Mouse (Mus musculus): ENCODE measurements around the gene Dld. TPM values are rescaled to one million over a fixed set of nuclear protein-coding genes. Genes with fewer than 3 reads are reported as not detected.

Dld gene
- polyA plus RNA-seq, 1 experiment from 2014 or later, result 121 TPM

DNA sequence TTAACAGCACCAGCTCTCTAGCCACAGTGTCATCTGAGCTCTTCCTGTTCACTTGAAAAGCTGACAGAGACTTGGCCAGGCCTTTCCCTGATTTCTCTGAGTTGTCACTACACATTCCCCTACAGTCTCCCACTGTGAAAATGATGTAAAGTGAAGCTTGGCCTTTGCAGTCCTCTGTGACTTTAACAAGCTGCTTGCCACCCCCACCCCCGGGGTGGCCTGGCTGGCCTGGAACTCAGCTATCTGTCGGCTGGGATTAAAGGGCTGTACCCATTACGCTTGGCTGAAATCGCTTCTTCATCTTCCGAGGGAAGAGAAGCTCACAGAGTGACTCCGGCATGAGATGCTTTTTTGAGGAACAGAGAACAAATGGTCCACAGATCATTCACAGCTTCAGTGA is 35.3 kb downstream of the Dld start:
- Histone ChIP-seq H3K4me2 (ENCODE audit: low read length) (no peak overlapping the region), H3K9me3 (replicated peaks; ENCODE audit: control insufficient read depth, low read length) (no peaks in the 10 kb centered on the region), H3K36me3 (ENCODE audit: control insufficient read depth, insufficient read depth, low read length) (no peaks in the 10 kb centered on the region), H3K9ac (ENCODE audit: low read length) (no peak overlapping the region), H3K4me3 (ENCODE audit: low read depth, low read length) (no peak overlapping the region), H3K4me1 (ENCODE audit: control insufficient read depth, insufficient read depth, low read length) (no peaks in the 10 kb centered on the region), H3K27ac (ENCODE audit: low read depth, low read length) (no peak overlapping the region), H3K27me3 (replicated peaks; ENCODE audit: control insufficient read depth, insufficient read depth, low read length) (no peaks in the 10 kb centered on the region)
- ATAC-seq (no peak), DNase-seq (ENCODE audit: low spot score) (no peak)
- WGBS, result 65% methylated on average over 6 of the region's 6 CpGs

DNA sequence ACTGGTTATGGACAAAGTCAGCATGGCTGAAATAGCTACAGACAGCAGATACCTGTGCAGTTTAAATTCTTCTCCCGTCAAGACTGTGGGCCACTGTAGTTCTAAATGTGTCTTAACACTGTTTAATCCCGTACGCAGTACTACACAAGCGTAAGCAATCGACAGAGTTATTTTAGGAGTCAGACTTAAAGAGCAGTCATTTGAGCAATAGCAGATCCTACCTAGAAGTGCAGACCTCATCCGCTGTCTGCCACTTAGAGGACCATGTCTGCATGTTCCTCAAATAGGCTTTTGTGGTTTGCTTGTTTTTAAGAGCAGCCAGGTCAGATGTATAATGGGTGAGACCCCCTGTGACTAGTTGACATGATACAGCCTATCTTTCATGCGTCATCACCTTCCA is 36.9 kb downstream of the Dld start:
- H3K27ac ChIP-seq (ENCODE audit: low read depth, low read length), result no peak overlapping the region
- no peak overlapping the region for H3K4me2 ChIP-seq (ENCODE audit: low read length)
- no peaks in the 10 kb centered on the region for H3K36me3 ChIP-seq (ENCODE audit: control insufficient read depth, insufficient read depth, low read length)
- H3K4me3 ChIP-seq (ENCODE audit: low read depth, low read length), result no peak overlapping the region
- DNase-seq (ENCODE audit: low spot score), result no peak
- H3K9me3 ChIP-seq (replicated peaks; ENCODE audit: control insufficient read depth, low read length), result no peaks in the 10 kb centered on the region
- ATAC-seq, result no peak
- no peaks in the 10 kb centered on the region for H3K4me1 ChIP-seq (ENCODE audit: control insufficient read depth, insufficient read depth, low read length)
- H3K9ac ChIP-seq (ENCODE audit: low read length), result no peak overlapping the region
- 96% methylated on average over 7 of the region's 7 CpGs for WGBS
- no peaks in the 10 kb centered on the region for H3K27me3 ChIP-seq (replicated peaks; ENCODE audit: control insufficient read depth, insufficient read depth, low read length)

DNA sequence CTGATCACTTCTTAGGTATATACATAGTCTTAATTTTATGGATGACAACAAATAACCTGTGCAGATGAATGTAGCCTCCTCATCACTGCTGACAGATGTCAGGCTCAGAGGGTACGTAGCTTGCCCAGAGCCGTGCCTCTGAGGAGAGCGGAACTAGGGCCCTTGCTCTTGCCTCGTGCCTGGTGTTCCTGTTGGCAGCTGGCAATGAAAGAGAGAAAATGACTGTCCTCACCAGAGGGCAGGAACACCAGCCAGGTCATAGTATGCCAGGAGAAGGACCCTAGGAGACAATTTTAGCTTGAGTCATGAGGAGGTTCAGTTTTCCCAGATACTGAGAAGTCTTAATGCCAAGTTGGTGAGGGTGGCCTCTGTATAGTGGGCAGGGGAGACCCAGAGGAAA is 38.1 kb downstream of the Dld start:
- 93% methylated on average over 4 of the region's 4 CpGs for WGBS
- H3K4me3 ChIP-seq (ENCODE audit: low read depth, low read length), result no peak overlapping the region
- no peaks in the 10 kb centered on the region for H3K4me1 ChIP-seq (ENCODE audit: control insufficient read depth, insufficient read depth, low read length)
- H3K9ac ChIP-seq (ENCODE audit: low read length), result no peak overlapping the region
- no peak for ATAC-seq
- H3K4me2 ChIP-seq (ENCODE audit: low read length), result no peak overlapping the region
- no peaks in the 10 kb centered on the region for H3K9me3 ChIP-seq (replicated peaks; ENCODE audit: control insufficient read depth, low read length)
- no peak overlapping the region for H3K27ac ChIP-seq (ENCODE audit: low read depth, low read length)
- no peak for DNase-seq (ENCODE audit: low spot score)
- H3K36me3 ChIP-seq (ENCODE audit: control insufficient read depth, insufficient read depth, low read length), result no peaks in the 10 kb centered on the region
- H3K27me3 ChIP-seq (replicated peaks; ENCODE audit: control insufficient read depth, insufficient read depth, low read length), result no peaks in the 10 kb centered on the region

DNA sequence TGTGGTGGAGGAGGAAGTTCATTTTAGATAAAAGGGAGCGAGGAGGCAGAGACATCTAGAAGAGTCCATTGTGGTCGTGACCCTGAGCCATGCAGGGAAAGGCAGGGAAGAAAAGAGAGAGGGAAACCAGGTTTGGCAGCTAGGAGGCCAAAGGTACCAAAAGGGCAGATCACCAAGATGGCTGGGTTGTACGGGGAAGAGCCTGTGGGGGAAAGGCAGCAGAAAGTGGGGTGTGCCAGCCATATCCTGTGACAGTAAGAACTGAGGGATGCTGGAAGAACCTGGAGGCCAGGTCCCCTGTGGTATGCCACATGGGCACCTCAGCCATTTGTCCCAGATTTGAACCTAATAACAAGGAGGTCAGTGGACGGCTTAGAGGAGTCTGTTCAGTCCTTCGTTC is 39.0 kb downstream of the Dld start:
- Histone ChIP-seq H3K36me3 (ENCODE audit: control insufficient read depth, insufficient read depth, low read length) (no peaks in the 10 kb centered on the region), H3K4me2 (ENCODE audit: low read length) (no peak overlapping the region), H3K4me3 (ENCODE audit: low read depth, low read length) (no peak overlapping the region), H3K9me3 (replicated peaks; ENCODE audit: control insufficient read depth, low read length) (no peaks in the 10 kb centered on the region), H3K4me1 (ENCODE audit: control insufficient read depth, insufficient read depth, low read length) (no peaks in the 10 kb centered on the region), H3K27me3 (replicated peaks; ENCODE audit: control insufficient read depth, insufficient read depth, low read length) (no peaks in the 10 kb centered on the region), H3K27ac (ENCODE audit: low read depth, low read length) (no peak overlapping the region), H3K9ac (ENCODE audit: low read length) (no peak overlapping the region)
- ATAC-seq (no peak), DNase-seq (ENCODE audit: low spot score) (no peak)
- WGBS, result 88% methylated on average over 5 of the region's 5 CpGs

DNA sequence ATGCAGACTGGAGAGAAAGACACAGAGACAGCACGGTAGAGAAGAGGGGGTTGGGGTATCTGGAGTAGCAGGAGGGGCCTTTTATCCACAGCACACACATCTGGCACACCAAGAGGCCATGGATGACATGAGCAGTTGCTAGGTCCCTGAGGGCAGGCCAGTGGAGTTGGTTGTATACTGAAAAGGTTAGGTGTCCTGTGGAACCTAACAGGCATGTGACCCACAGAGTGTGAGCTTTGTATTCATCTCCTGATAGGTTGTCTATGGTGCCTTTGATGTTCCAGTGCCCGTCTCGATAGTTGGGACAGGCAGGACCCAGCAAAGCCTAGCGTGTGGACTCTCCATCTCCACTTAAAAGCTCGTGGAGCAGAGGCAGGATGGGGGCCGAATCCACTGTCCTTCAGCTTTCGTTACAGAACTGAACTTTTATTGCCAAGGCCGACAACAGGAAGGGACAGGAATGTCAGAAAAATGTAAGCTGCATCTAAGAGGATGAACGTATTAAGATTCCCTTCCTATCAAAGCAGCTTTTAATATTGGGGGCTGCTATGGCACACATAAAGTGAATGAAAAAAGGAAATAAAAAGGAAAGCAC is 39.5 kb downstream of the Dld start:
- no peak overlapping the region for H3K27ac ChIP-seq (ENCODE audit: low read depth, low read length)
- no peaks in the 10 kb centered on the region for H3K36me3 ChIP-seq (ENCODE audit: control insufficient read depth, insufficient read depth, low read length)
- no peak for ATAC-seq
- 91% methylated on average over 9 of the region's 9 CpGs for WGBS
- no peaks in the 10 kb centered on the region for H3K4me1 ChIP-seq (ENCODE audit: control insufficient read depth, insufficient read depth, low read length)
- no peaks in the 10 kb centered on the region for H3K27me3 ChIP-seq (replicated peaks; ENCODE audit: control insufficient read depth, insufficient read depth, low read length)
- no peak for DNase-seq (ENCODE audit: low spot score)
- no peak overlapping the region for H3K9ac ChIP-seq (ENCODE audit: low read length)
- no peaks in the 10 kb centered on the region for H3K9me3 ChIP-seq (replicated peaks; ENCODE audit: control insufficient read depth, low read length)
- no peak overlapping the region for H3K4me2 ChIP-seq (ENCODE audit: low read length)
- no peak overlapping the region for H3K4me3 ChIP-seq (ENCODE audit: low read depth, low read length)

DNA sequence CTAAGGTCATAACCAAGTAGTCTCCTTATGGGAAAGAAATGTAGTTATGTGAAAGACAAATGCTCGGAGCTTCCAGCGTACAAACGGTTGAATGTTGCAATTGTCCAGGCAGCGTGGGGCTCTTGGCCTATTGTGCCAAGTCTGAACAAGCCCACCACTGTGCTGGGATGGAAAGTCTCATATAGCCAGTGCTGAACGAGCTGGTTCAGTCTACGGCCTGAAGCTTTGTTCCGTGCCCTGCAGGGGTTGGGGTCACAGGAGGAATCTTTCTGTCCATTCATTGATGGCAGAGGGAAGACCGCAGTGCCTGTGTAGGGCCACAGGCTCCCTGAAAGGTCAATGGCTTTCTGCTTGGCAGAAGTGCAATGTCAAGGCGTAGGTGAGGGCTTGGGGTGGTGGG is 40.6 kb downstream of the Dld start:
- Histone ChIP-seq H3K27ac (ENCODE audit: low read depth, low read length) (no peak overlapping the region), H3K4me2 (ENCODE audit: low read length) (no peak overlapping the region), H3K36me3 (ENCODE audit: control insufficient read depth, insufficient read depth, low read length) (no peaks in the 10 kb centered on the region), H3K27me3 (replicated peaks; ENCODE audit: control insufficient read depth, insufficient read depth, low read length) (no peaks in the 10 kb centered on the region), H3K9ac (ENCODE audit: low read length) (no peak overlapping the region), H3K4me1 (ENCODE audit: control insufficient read depth, insufficient read depth, low read length) (no peaks in the 10 kb centered on the region), H3K9me3 (replicated peaks; ENCODE audit: control insufficient read depth, low read length) (no peaks in the 10 kb centered on the region), H3K4me3 (ENCODE audit: low read depth, low read length) (no peak overlapping the region)
- ATAC-seq (no peak), DNase-seq (ENCODE audit: low spot score) (no peak)
- 41% methylated on average over 9 of the region's 9 CpGs for WGBS

DNA sequence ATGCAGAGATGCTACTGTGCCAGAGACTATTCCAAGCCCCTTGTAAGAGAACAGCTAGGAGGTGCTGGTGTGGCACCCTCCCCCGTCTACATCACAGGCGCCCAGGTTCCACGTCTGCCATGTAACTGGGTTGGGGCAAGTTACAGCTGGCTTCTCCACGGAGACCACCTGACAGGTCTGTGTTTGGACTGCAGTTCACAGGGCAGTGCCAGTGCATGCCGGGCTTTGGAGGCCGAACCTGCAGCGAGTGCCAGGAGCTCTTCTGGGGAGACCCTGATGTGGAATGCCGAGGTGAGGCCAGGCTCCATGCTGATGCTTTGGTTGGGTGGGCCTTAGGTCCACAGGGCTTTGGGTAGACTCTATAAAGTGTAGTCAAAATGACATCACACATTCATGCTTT is 43.5 kb downstream of the Dld start:
- Histone ChIP-seq H3K36me3 (ENCODE audit: control insufficient read depth, insufficient read depth, low read length) (no peaks in the 10 kb centered on the region), H3K4me1 (ENCODE audit: control insufficient read depth, insufficient read depth, low read length) (no peaks in the 10 kb centered on the region), H3K4me3 (ENCODE audit: low read depth, low read length) (no peak overlapping the region), H3K9ac (ENCODE audit: low read length) (no peak overlapping the region), H3K4me2 (ENCODE audit: low read length) (no peak overlapping the region), H3K27ac (ENCODE audit: low read depth, low read length) (no peak overlapping the region), H3K27me3 (replicated peaks; ENCODE audit: control insufficient read depth, insufficient read depth, low read length) (no peaks in the 10 kb centered on the region), H3K9me3 (replicated peaks; ENCODE audit: control insufficient read depth, low read length) (no peaks in the 10 kb centered on the region)
- 94% methylated on average over 8 of the region's 8 CpGs for WGBS
- no peak for ATAC-seq
- no peak for DNase-seq (ENCODE audit: low spot score)

DNA sequence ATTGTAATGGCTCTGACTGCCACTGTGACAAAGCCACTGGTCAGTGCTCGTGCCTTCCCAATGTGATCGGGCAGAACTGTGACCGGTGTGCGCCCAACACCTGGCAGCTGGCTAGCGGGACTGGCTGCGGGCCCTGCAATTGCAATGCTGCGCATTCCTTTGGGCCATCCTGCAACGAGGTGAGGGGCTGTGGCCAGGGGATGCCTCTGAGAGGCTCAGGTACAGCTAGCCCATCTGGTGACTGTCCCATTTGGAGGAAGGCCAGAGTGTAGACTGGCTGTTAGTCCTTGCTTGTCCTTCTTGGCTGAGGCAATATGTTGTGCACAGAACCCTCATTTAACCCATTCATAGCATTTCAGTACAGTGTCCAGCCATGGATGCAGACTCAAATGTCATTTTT is 44.2 kb downstream of the Dld start:
- no peak overlapping the region for H3K4me3 ChIP-seq (ENCODE audit: low read depth, low read length)
- no peak overlapping the region for H3K4me2 ChIP-seq (ENCODE audit: low read length)
- H3K27me3 ChIP-seq (replicated peaks; ENCODE audit: control insufficient read depth, insufficient read depth, low read length), result no peaks in the 10 kb centered on the region
- no peak overlapping the region for H3K9ac ChIP-seq (ENCODE audit: low read length)
- H3K36me3 ChIP-seq (ENCODE audit: control insufficient read depth, insufficient read depth, low read length), result no peaks in the 10 kb centered on the region
- H3K9me3 ChIP-seq (replicated peaks; ENCODE audit: control insufficient read depth, low read length), result no peaks in the 10 kb centered on the region
- no peaks in the 10 kb centered on the region for H3K4me1 ChIP-seq (ENCODE audit: control insufficient read depth, insufficient read depth, low read length)
- no peak overlapping the region for H3K27ac ChIP-seq (ENCODE audit: low read depth, low read length)
- WGBS, result 92% methylated on average over 8 of the region's 8 CpGs
- ATAC-seq (no peak), DNase-seq (ENCODE audit: low spot score) (no peak)

DNA sequence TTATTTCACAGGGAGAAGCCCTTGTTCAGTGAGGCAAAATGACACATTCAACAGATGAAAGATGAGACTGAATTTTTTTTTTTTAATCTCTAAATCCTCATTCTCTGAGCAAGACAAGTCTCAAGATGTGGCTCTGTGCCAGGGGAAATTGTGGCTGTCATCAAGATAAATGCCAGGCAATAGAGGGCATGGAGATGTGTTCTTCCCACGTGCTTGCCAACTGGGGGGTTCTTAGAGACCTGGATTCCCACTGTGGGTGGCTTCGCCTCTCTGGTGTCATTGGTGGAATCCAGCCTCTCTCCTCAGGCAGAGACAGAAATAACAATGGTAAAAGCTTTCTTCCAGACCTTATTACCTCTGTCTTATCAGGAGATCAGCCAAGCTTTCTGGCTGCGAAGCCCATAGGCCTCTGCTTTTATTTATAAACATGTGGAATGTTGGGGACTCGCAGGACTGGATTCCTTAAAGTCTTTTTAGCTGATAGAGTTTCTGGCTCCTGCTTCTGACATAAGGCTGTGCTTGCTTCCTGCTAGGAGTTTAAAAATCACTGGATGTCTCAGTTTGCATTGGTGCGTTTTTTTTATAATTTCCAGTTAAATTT is 45.1 kb downstream of the Dld start:
- H3K4me1 ChIP-seq (ENCODE audit: control insufficient read depth, insufficient read depth, low read length), result no peaks in the 10 kb centered on the region
- H3K27ac ChIP-seq (ENCODE audit: low read depth, low read length), result no peak overlapping the region
- no peak overlapping the region for H3K4me3 ChIP-seq (ENCODE audit: low read depth, low read length)
- no peaks in the 10 kb centered on the region for H3K9me3 ChIP-seq (replicated peaks; ENCODE audit: control insufficient read depth, low read length)
- no peak overlapping the region for H3K9ac ChIP-seq (ENCODE audit: low read length)
- WGBS, result 83% methylated on average over 5 of the region's 5 CpGs
- DNase-seq (ENCODE audit: low spot score) (peak; percentile 25), ATAC-seq (no peak)
- H3K36me3 ChIP-seq (ENCODE audit: control insufficient read depth, insufficient read depth, low read length), result no peaks in the 10 kb centered on the region
- H3K4me2 ChIP-seq (ENCODE audit: low read length), result no peak overlapping the region
- H3K27me3 ChIP-seq (replicated peaks; ENCODE audit: control insufficient read depth, insufficient read depth, low read length), result no peaks in the 10 kb centered on the region
